Mouse (Mus musculus) layer of hippocampus, adult 9-10 months (tissue): Measurements from ENCODE around the gene Klhl40.

Experiments
- DNase-seq: peaks from one replicate; pipeline ENCODE4 v3.0.0; 2022; ENCODE audit warnings: low spot score

Gene Klhl40

DNA sequence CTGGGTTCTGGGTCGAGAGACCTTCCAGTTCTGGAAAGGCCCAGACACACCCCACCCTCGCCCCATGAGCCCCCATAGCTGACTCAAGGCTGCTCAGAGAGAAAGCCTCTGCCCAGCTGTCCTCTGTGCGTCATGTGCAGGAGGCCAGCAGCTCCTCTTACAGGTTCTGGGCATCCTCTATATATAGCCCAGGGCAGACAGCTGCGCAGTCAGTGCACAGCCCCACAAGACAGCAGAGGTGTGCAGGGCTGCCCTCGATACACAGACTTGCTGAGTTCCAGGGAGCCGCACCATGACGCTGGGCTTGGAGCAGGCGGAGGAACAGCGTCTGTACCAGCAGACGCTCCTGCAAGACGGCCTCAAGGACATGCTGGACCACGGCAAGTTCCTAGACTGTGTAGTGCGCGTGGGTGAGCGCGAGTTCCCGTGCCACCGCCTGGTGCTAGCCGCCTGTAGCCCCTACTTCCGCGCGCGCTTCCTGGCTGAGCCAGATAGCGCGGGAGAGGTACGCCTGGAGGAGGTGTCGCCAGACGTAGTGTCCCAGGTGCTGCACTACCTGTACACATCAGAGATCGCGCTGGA lies at the start of gene Klhl40:
TSS of gene Klhl40 (plus strand) at position 124 of the 582 bp plus-strand sequence.
- DNase-seq = no peak

DNA sequence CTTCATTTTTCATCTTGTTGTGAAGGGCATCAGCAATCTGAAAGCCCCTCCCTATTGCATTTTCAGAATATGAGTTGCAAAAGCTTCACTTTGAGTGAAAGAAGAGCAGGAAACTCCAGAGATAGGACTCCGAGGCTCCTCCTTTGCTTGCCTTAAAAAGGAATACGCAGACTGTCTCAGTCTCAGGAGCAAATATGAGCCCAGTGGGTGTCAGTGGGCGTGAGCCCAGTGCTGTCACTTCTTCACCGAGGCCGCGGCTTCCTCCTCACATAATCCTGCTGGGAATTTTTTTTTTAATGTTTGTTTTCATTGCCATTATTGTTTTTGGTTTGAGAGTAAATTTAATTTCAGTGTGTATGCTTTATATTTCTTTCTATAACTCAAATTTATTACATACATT lies 36.9 kb upstream of the Klhl40 start:
- DNase-seq = no peak

DNA sequence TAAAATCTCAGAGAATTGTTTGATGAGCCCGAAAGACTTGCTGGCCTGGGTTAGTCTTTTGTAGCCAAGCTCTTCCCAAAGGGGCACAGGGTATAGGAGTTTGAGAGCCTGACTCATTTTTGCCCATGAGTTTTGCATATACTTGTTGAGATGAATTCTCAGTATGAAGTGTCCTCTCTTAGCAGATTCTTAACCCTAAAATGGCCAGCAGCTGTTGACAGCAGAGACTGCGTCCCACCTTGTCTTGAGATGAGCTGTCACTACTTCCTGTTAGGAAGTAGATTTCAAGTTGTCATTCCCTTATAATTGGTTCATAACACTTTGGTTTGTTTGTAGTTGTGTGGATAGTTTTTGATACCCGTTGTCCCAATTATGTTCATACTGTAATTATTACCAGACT lies 36.2 kb upstream of the Klhl40 start:
- DNase-seq = no peak

DNA sequence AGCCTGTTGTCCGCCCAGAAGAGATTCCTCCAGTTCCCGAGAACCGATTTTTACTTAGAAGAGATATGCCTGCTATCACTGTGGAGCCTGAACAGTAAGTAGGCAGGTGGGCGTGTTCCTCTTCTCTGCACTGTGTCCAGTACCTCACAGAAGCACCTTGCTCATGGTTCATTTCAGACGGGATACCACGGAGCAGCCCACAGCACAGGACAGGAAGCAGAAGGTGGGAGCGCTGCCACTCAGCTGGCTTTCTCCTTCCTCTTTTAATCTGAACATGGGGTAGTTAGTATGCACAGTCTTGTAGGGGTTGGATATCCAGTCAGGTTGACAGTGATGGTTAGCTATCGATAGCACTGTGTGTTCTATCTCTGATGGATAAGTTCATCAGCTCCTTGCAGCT lies 33.4 kb upstream of the Klhl40 start:
- no peak for DNase-seq

DNA sequence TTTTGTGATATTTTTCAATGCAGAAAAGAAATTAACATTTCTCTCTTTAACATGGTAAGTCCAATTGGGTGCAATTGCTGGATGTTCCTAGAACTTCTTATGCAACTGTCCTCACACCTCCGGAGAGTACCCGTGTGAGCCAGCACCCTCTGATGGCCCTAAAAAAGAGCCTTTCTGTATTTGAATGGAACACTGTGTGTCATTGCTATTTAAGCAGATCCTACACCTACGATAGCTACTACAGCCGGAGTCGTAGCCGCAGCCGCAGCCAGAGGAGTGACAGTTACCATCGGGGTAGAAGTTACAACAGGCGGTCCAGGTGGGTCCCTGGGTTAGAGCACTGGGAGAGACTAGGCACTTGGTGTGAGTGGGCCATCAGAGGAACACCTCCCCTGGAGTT lies 24.6 kb upstream of the Klhl40 start:
- no peak for DNase-seq

DNA sequence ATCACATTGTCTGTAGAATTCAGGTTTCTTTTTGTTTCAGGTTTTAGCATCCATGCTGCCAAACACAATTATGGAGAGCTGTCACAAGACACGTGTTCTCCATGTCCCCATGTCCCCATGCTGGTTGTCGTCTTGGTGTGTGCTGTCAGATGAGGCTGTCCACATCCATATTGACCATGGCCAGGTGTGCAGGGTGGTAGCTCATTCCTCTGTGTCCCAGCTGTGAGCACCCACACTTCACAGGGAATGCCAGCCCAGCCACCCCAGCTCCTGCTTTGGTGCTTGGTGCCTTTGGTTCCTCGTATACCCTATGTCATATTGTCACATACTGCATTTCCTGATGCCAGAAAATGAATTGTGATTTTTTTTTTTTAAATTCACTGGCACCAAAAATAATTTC lies 22.8 kb upstream of the Klhl40 start:
- no peak for DNase-seq

DNA sequence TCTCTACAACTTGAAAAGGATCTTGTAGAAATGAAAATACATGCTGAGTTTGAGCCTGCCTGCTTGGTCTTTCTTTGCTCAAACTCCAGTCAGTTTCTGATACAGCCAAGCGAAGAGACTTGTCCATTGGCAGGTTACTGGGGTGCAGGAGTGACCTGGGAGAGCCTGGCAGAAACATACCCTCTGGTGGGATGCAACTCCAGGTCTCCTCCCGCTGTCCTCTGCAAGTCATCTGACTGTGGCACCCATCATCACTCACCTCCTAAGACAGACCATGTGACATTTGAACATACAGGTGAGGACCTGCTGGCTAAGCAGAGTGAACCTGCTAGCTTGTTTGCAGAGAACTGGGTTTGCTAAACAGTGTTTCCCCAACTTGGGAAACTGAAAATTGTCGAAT lies 20.6 kb upstream of the Klhl40 start:
- DNase-seq = no peak

DNA sequence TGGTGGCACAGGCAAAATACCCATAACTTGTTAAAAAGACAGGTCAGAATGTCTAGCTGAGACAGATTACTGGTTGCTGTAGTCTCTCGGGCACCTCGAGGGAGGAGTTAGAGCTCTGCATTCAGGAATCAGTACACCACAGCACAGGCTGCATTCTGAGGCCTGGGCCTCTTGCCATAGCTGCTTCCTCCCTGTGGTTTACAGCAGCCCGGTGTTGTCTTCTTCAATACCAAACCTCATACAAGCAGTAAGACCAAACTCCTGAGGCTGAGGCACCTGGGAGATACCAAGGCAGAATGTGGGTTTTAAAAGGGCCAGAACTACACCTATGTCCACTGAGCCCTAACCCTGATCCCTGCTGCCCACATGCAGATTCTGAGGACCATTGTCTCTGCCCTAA lies 20.0 kb upstream of the Klhl40 start:
- no peak for DNase-seq

DNA sequence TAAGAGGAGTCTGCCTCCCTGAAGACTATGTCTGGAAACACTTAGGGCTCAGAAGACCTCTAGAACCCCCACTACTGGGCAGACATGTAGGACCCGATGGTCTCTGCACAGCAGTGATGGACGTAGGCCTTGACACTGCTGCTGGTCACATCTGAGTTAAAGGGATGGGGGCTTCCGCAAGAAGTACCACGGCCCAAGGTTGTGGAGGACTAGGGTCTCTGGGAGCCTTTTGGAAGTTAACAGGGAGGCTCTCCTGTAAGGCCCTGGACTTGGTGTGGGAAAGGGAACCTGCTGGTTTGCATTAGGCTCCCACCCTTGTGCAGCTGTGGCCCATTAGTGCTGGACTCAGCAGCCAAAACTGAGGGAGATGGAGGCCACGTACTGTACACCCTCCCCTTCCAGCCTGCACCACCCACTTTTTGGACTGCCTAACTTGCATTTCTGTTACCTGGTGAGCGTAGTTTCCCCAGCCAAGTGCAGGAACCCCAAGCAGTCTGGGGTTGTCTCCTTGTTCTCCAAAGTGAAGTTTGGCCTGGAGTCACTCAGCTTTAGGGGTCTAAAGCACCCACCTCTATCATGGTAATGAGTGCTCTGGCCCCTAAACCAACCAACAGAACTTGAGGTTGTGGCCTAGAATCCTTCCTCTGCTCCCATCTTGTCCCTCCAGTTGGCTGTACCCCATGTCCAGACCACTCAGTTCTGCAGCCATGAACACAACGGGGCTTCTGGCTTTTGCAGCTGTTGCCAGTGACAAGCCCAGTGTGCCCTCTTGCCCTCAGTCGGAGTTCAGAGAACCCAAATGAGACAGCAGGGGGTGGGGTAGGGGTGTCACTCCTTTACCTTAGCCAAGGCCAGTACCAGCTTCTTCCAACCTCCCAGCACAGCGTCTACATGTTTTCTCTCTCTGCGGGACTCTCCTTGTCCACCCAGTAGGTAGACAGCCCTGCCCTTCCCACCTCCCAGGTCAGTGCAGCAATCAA lies 19.3 kb upstream of the Klhl40 start:
- DNase-seq = no peak

DNA sequence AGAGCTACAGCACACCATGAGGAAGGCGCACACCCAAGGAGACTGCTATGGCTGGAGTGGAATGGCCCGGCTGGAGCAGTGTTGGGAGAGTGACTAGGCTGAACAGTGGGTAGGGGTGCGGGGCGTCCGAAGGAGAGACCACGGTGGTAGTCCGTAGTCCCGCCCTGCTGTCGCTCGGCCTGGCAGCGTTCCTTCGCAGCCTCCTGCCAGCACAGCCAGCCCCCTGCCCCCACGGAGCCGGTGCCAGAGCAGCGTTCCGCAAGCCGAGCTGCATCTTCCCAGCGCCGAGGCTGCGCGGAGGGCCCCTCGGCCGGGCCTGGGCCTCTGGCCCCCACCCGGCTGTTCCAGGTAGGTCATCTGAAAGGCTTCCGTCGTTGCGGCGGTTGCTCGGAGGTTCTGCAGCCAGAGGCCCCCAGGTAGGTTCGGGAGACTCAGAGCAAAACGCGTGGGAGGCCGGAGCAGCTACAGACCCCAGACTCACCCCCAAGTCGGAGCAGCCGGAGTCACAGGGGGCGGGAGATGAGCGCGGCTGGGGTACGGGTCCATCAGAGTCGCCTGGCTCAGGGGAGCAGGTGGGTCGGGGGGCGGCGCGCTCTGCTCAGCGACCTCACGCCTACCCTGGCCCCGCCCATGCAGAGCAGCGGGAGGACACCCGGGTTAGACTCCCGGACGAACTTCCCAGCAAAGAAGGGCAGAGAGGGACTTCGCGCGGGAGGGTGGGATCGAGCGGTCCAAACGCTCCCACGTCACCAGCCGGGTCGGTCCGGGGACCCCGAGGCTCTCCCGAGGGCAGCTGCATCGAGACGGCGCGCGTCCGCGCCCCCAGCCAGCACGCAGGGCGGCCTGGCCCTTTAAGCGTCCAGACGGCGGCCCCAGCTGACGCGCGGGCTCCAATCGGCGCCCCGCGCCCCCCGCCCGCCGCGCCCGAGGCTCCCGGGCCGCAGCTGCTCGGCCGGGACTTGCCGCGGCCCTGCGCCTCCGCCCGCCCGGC lies 18.0 kb upstream of the Klhl40 start, which contains the start of gene Zfp651:
TSS of gene Zfp651 (plus strand) at position 240 of the 991 bp plus-strand sequence.
- DNase-seq = no peak

DNA sequence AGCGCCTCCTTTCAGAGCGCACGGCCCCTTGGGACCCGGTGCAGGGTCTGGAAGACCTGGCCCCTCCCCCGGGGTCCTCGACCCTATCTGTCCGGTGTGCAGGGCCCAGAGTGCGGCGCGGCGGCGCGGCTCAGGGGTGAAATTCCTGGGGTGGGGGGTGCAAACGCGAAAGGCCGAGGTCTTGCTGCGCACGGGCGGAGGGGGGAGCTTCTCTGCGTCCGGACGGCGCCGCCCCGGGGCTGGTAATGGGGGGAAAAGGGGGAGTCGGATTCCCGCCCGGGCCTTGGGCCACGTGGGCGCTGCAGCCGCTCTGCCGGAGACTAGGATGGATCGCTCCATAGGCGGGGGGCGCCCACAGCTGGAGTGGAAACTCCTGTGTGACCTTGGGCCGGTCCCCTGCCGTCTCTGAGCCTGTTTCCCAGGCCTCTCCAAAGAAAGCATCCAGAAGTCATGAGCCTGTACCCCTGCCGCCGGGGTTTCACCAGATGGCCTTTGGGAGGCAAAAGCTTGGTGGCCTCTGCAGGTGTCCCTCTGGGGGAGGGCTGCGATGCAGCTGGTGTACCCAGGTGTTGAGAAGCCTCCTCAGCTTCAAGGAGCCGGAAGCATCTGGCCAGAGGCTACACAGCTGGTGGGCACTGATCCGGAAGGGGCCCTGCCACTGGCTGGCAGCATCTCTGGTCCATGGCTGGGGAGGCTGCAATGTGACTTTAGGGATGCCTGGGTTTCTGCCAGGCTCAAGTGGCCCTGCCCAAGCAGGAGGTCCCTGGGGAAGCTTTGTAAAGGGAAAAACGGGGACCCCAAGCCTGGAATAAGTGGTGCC lies 16.9 kb upstream of the Klhl40 start:
- no peak for DNase-seq

DNA sequence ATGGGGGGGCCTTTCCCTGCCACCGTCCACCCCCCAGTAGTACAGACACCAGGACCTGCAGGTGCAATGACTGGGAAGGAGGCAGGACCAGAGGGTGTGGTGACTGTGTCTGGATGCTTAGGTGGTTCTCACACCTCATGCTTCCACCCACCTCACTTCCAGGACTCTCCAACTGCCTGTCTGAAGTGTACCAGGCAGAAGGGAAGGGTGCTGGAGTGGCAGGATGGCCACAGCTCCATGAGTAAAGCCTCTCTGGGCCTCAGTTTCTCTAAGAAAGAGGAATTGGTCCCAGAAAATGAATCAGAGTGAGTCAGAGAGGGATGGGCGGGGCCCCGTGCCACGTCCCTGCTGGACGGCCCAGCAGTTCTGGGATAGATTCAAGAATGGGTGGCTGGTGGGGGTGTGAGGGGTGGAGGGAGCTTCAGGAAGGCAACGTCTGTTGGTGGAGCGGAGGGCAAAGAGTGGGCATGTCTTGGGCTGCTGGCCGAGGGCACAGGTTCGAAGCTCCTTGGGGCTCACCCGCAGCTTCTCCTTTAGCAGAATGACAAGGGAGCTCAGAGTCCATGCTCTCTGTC lies 16.2 kb upstream of the Klhl40 start:
- no peak for DNase-seq

DNA sequence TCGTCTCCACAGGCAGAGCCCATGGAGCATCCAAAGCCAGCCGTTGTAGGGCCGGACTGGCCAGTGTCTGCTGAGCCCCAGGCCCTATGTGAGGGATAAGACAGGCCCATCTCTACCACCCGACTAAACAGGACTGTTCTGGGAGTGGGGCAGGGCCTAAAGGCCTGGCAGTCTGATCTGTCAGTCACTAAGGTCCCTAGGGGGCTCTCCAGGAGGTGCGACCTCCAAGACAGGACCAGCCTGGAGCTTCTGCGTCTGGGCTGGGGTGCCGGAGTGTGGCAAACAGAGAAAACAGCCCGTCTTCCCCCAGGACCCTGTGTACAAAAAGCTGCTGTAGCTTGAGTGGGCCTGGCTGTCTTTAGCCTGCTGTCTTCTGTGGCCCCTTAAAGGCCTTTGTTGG lies 15.6 kb upstream of the Klhl40 start:
- no peak for DNase-seq

DNA sequence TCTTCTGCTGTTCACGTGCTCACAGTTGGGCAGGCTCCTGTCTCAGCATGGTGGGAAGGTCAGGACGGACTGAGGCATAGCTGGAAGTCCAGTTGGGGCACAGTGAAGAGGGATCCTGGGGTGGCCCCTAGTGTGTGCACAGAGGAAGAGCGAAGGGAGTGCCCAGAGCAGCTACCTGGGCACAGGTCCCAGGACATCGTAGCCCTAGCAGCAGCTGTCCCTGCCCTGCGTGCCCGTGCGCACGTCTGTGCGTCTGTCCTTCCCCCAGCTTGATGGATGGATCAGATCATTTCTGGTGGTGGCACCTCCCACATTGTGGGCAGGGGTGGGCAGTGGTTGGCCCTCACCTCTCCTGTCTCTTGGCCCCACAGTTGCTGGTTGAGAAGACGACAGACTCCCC lies 15.2 kb upstream of the Klhl40 start:
- DNase-seq = no peak

DNA sequence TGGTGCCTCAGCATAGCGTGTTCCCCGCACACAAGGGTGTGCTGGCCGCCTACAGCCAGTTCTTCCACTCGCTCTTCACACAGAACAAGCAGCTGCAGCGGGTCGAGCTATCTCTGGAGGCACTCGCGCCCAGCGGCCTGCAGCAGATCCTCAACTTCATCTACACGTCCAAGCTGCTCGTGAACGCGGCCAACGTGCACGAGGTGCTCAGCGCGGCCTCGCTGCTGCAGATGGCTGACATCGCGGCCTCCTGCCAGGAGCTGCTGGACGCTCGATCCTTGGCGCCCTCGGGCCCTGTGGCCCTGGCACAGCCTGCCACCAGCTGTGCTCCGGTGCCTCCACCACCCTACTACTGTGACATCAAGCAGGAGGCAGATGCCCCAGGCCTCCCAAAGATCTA lies 14.6 kb upstream of the Klhl40 start:
- no peak for DNase-seq

DNA sequence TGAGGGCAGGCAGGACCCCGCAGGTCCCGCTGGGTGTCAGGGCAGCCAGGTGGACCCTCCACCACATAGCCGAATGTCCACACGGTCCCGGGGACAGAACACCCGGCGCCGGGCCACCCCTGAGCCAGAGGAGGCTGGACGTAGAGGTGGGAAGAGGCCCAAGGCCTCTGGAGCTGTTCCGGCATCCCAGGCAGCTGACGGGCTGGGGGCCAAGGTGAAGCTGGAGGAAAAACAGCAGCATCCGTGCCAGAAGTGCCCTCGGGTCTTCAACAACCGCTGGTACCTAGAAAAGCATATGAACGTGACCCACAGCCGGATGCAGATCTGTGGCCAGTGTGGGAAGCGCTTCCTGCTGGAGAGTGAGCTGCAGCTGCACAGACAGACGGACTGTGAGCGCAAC lies 13.7 kb upstream of the Klhl40 start:
- no peak for DNase-seq

DNA sequence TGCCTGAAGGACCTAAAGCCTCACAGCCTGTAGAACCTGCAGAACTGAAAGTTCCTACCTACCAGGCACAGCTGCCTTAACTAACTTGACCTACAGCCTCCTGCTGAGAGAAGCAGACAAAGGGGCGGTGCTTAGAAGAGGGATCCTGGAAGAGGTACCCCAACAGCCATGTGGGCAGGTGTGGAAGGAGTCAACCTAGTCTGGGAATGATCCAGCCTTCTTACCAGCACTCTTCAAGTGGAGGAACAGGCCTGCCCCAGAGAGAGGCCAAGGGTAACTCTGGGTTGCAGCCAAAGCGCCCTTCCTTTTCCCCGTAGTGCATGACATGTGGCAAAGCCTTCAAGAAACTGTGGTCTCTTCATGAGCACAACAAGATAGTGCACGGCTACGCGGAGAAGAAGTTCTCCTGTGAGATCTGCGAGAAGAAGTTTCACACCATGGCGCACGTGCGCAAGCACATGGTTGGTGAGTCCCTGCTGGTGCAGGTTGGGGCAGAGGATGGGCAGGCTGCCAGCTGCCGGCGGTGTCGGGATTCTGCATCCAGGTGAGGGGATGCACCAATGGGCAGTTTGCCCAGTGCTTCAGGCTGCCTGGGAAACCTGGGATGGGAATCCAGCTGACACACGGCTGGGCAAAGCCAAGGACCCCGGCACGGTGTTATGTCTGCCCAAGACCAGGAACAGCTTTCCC lies 12.1 kb upstream of the Klhl40 start:
- DNase-seq = no peak

DNA sequence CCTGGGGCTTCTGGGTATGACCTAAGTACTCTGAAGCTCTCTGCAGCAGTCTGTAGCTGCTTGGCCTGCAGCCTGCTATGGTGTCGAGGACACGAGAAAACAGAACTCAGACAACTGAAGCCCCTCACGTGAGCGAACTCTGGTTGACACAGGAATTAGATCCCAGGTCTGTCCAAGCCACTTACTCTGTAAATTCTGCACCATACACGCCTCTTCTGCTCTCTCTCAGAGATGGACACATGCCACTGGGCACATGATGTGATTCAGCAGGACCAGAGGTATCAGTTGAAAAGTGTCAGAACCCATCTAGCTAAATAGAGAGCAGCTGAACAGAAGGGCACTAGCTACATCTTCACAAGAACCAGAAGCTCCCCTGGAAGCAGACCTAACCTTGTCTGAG lies 5.0 kb upstream of the Klhl40 start:
- DNase-seq = no peak

DNA sequence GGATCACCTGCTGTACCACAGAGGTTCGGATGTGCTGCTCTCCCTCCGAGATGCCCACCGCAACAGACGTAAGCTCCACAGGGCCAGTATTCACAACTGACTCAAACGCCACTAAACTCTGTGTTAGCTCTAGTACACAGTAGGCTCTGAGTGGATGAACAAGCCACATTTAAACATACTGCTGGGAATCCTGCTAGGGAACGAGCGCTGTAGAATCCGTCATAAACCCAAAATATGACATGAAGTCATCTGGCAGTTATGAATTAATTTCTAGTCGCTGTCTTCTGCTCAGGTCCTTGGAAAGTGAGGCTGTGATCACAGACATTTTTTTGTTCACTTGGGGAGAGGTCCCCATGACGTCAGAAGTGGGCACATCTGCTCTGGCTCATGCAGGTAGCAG lies 1.5 kb upstream of the Klhl40 start:
- no peak for DNase-seq

DNA sequence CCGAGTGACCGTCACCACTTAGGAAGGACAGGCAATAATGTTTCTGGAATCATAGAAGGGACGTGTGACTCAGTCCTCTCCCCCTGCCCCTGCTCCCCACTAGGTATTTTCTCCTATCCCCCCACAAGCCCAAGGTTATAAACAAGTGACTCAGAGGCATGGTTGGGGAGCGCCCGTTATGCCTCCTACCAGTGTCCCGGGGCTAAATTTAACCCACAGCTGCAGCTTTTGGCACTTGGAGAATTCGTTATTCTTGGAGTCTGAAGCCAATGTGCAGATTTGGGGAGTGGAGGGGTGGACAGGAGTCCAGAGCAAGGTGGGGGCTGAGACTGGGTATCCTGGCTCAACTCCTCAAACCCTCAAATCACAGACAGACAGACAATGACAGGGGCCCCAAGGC lies 896 bp upstream of the Klhl40 start:
- no peak for DNase-seq
